Mouse (Mus musculus) heart, postnatal 0 days (tissue): Measurements from ENCODE around the gene Gm10203.
"Not testable (repeated sequence)": the region's sequence is repeated elsewhere in the genome, so short reads cannot be mapped to it uniquely, and the experiment has no call there.

Source experiments
- CTCF ChIP-seq: IDR thresholded peaks from 2 replicates; pipeline ENCODE4 v1.5.1; 2016; ENCODE audit warnings: antibody characterized with exemption, control low read depth, low read depth
- EP300 ChIP-seq: IDR thresholded peaks from 2 replicates; pipeline ENCODE4 v1.6.1; 2016; ENCODE audit warnings: antibody characterized with exemption, low read depth

DNA sequence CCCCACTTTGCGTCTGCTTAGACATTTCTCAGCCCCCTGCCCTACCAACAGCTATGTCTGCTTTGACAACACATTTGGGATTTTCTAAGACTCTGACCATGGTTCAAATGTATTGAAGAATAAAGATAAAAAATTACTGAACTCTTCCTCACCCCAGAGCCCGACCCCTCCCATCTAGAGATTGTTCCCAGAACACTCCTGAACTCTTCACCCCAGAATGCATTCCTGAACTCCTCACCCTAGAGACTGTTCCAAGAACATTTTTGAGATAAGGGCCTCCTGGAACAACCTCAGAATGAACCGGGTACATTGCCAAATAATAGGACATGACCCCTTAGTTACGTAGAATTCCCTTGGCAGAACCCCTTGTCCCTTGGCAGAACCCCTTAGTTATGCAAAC lies 37.1 kb downstream of the Gm10203 start:
- TF ChIP-seq CTCF, EP300: not testable (repeated sequence)
